Comparison of ENCODE assay signal across 8 mouse cellular contexts in genomic region chr9:21510689-21511015, GRCm38 (mm10). TPM values are rescaled to one million over a fixed set of nuclear protein-coding genes. Genes with fewer than 3 reads are reported as not detected.
DNase-seq lines count a peak whose midpoint lies in the region; ATAC-seq and TF ChIP-seq lines count a peak whose summit lies in the region.

No protein-coding gene starts in this region.

- 2% methylated on average over 7 of the region's 7 CpGs for WGBS in kidney, postnatal 0 days
- WGBS in embryonic facial prominence, embryonic 12.5 days: 4% methylated on average over 7 of the region's 7 CpGs
- WGBS in intestine, postnatal 0 days: 6% methylated on average over 7 of the region's 7 CpGs
- WGBS in neural tube, embryonic 12.5 days: 7% methylated on average over 7 of the region's 7 CpGs

- peaks cover 17% of the 10 kb centered on the region; the same call in 1 of the 2 replicates for H3K36me3 ChIP-seq in kidney, postnatal 0 days (ENCODE audit: insufficient read depth, low read length)
- peaks cover 32% of the 10 kb centered on the region for H3K36me3 ChIP-seq in embryonic facial prominence, embryonic 12.5 days
- peaks cover 26% of the 10 kb centered on the region for H3K36me3 ChIP-seq in intestine, postnatal 0 days (ENCODE audit: control insufficient read depth, insufficient read depth)
- H3K36me3 ChIP-seq in neural tube, embryonic 12.5 days: peaks cover 31% of the 10 kb centered on the region

- H3K4me1 ChIP-seq in kidney, postnatal 0 days (replicated peaks; ENCODE audit: insufficient read depth, low read length): 0 out of 2 replicates have a peak, but pooled peaks cover 7% of the 10 kb centered on the region
- peaks cover 12% of the 10 kb centered on the region for H3K4me1 ChIP-seq in embryonic facial prominence, embryonic 12.5 days
- no peaks in the 10 kb centered on the region for H3K4me1 ChIP-seq in intestine, postnatal 0 days (replicated peaks; ENCODE audit: control insufficient read depth, insufficient read depth, low read length)
- peaks cover 16% of the 10 kb centered on the region for H3K4me1 ChIP-seq in neural tube, embryonic 12.5 days

- H3K9ac ChIP-seq in kidney, postnatal 0 days (ENCODE audit: low read depth, low read length): peak overlapping the region; percentile 69
- peak overlapping the region; percentile 54 for H3K9ac ChIP-seq in embryonic facial prominence, embryonic 12.5 days
- H3K9ac ChIP-seq in intestine, postnatal 0 days (ENCODE audit: low read depth, low read length): no peak overlapping the region
- peak overlapping the region; percentile 60 for H3K9ac ChIP-seq in neural tube, embryonic 12.5 days

- no peak for ATAC-seq in kidney, postnatal 0 days (replicated peaks; ENCODE audit: low FRiP score, low read depth)
- ATAC-seq in embryonic facial prominence, embryonic 12.5 days (ENCODE audit: insufficient number of reproducible peaks, insufficient read depth, low FRiP score, low TSS enrichment): 0 out of 2 replicates have a peak, but pooled peaks have one; percentile 1
- ATAC-seq in intestine, postnatal 0 days: no peak
- peak; percentile 45; the same call in 1 of the 2 replicates for ATAC-seq in neural tube, embryonic 12.5 days (ENCODE audit: low FRiP score, low read depth)

- H3K27me3 ChIP-seq in kidney, postnatal 0 days (ENCODE audit: insufficient read depth, low read length): no peaks in the 10 kb centered on the region
- no peaks in the 10 kb centered on the region for H3K27me3 ChIP-seq in embryonic facial prominence, embryonic 12.5 days
- H3K27me3 ChIP-seq in intestine, postnatal 0 days (replicated peaks; ENCODE audit: control insufficient read depth, insufficient read depth, low read length): no peaks in the 10 kb centered on the region
- no peaks in the 10 kb centered on the region for H3K27me3 ChIP-seq in neural tube, embryonic 12.5 days (replicated peaks)

- no peak for TF ChIP-seq CTCF in kidney, postnatal 0 days (IDR thresholded peaks at IDR 0.05; ENCODE audit: low read depth)
- no peak for TF ChIP-seq CTCF in intestine, postnatal 0 days (IDR thresholded peaks at IDR 0.05; ENCODE audit: low read depth)

- no peaks in the 10 kb centered on the region for H3K9me3 ChIP-seq in kidney, postnatal 0 days (replicated peaks; ENCODE audit: low read length)
- no peaks in the 10 kb centered on the region for H3K9me3 ChIP-seq in embryonic facial prominence, embryonic 12.5 days
- no peaks in the 10 kb centered on the region for H3K9me3 ChIP-seq in intestine, postnatal 0 days (ENCODE audit: control insufficient read depth)
- no peaks in the 10 kb centered on the region for H3K9me3 ChIP-seq in neural tube, embryonic 12.5 days

- DNase-seq in kidney, postnatal 0 days (ENCODE audit: low spot score): no peak
- DNase-seq in kidney, adult 11 months: no peak
- DNase-seq in thymus, postnatal 4 days: no peak
- DNase-seq in right cerebral cortex, postnatal 36 days (ENCODE audit: low spot score in 2 of 2): no peak
- no peak for DNase-seq in gastrocnemius, adult 8-10 months (ENCODE audit: low spot score in 2 of 2)

- peak overlapping the region; percentile 64 for H3K4me2 ChIP-seq in kidney, postnatal 0 days (ENCODE audit: low read length)
- H3K4me2 ChIP-seq in embryonic facial prominence, embryonic 12.5 days (replicated peaks): peak overlapping the region; percentile 64
- peak overlapping the region; percentile 67 for H3K4me2 ChIP-seq in intestine, postnatal 0 days (replicated peaks; ENCODE audit: low read depth)
- peak overlapping the region; percentile 71 for H3K4me2 ChIP-seq in neural tube, embryonic 12.5 days (replicated peaks)

- peak overlapping the region; percentile 68 for H3K4me3 ChIP-seq in kidney, postnatal 0 days (replicated peaks; ENCODE audit: low read depth, low read length)
- H3K4me3 ChIP-seq in embryonic facial prominence, embryonic 12.5 days: peak overlapping the region; percentile 50
- H3K4me3 ChIP-seq in intestine, postnatal 0 days (ENCODE audit: low read depth, low read length): peak overlapping the region; percentile 55
- peak overlapping the region; percentile 68 for H3K4me3 ChIP-seq in neural tube, embryonic 12.5 days

- H3K27ac ChIP-seq in kidney, postnatal 0 days: peak overlapping the region; percentile 87
- peak overlapping the region; percentile 76 for H3K27ac ChIP-seq in embryonic facial prominence, embryonic 12.5 days
- peak overlapping the region; percentile 65; the same call in 1 of the 2 replicates for H3K27ac ChIP-seq in intestine, postnatal 0 days (ENCODE audit: low read depth, low read length)
- peak overlapping the region; percentile 55; the same call in 1 of the 2 replicates for H3K27ac ChIP-seq in neural tube, embryonic 12.5 days

RNA-seq across cellular contexts. Expression of gene Tmed1, which starts 0.6 kb away (rescaled TPM):
- polyA plus RNA-seq in kidney, postnatal 0 days (2015; fragmentation: Nextera tagmentation; extraction: Ambion mirVana): 128 and 131 TPM in 2 replicates
- 113 and 115 TPM in 2 replicates for polyA plus RNA-seq in embryonic facial prominence, embryonic 12.5 days (2016; fragmentation: Nextera tagmentation; extraction: Ambion mirVana)
- polyA plus RNA-seq in intestine, postnatal 0 days (2015; fragmentation: Nextera tagmentation; extraction: Ambion mirVana): 31.1 and 31.4 TPM in 2 replicates
- polyA plus RNA-seq in neural tube, embryonic 12.5 days (2016; fragmentation: Nextera tagmentation; extraction: Ambion mirVana): 67.3 and 69.1 TPM in 2 replicates
- total RNA-seq in gastrocnemius, adult 8-10 months (2022): 10 to 100 TPM; 30.2 to 35.8 (median 33.3) TPM

RNA-seq across cellular contexts. Expression of gene AB124611, which starts 15.3 kb away (rescaled TPM):
- 2.3 and 2.6 TPM in 2 replicates for polyA plus RNA-seq in kidney, postnatal 0 days (2015; fragmentation: Nextera tagmentation; extraction: Ambion mirVana)
- 3.9 and 5.7 TPM in 2 replicates for polyA plus RNA-seq in embryonic facial prominence, embryonic 12.5 days (2016; fragmentation: Nextera tagmentation; extraction: Ambion mirVana)
- polyA plus RNA-seq in intestine, postnatal 0 days (2015; fragmentation: Nextera tagmentation; extraction: Ambion mirVana): 0.43 and 1.1 TPM in 2 replicates
- 4.5 and 4.7 TPM in 2 replicates for polyA plus RNA-seq in neural tube, embryonic 12.5 days (2016; fragmentation: Nextera tagmentation; extraction: Ambion mirVana)
- total RNA-seq in gastrocnemius, adult 8-10 months (2022): under 1 TPM in 3 of 4 experiments, not detected in 1; 0.22 to 0.58 (median 0.48) TPM

RNA-seq across cellular contexts. Expression of gene Carm1, which starts 36.0 kb away (rescaled TPM):
- 23.7 and 26.3 TPM in 2 replicates for polyA plus RNA-seq in kidney, postnatal 0 days (2015; fragmentation: Nextera tagmentation; extraction: Ambion mirVana)
- 79.5 and 86.8 TPM in 2 replicates for polyA plus RNA-seq in embryonic facial prominence, embryonic 12.5 days (2016; fragmentation: Nextera tagmentation; extraction: Ambion mirVana)
- 10.0 and 11.9 TPM in 2 replicates for polyA plus RNA-seq in intestine, postnatal 0 days (2015; fragmentation: Nextera tagmentation; extraction: Ambion mirVana)
- 64.4 and 77.4 TPM in 2 replicates for polyA plus RNA-seq in neural tube, embryonic 12.5 days (2016; fragmentation: Nextera tagmentation; extraction: Ambion mirVana)
- 10 to 100 TPM; 52.5 to 65.9 (median 55.2) TPM for total RNA-seq in gastrocnemius, adult 8-10 months (2022)

Comparison
In these comparisons a context has a peak if more than half of its experiments do, and no peak if none do; other contexts are left out.
1. ATAC-seq: peak in embryonic facial prominence, embryonic 12.5 days (single experiment) and neural tube, embryonic 12.5 days (single experiment); none in kidney, postnatal 0 days (single experiment) and intestine, postnatal 0 days (single experiment).
2. Peak in every context shown above with its lines, with median percentiles within 50 percentile points of each other: H3K27ac ChIP-seq, H3K4me2 ChIP-seq and H3K4me3 ChIP-seq.